Mouse (Mus musculus) CH12.LX (cell line): ENCODE data around the gene Aip.

Experiments used
- CHD1 ChIP-seq: IDR thresholded peaks from 2 replicates; pipeline ENCODE4 v1.6.1; 2012; ENCODE audit warnings: low read depth, low read length, improper control_type of control experiment, inconsistent platforms
- CTCF ChIP-seq, 2 experiments: IDR thresholded peaks in 1 of 2; conservative IDR thresholded peaks in 1 of 2; 2 replicates each; pipeline ENCODE4 v1.5.1; 2011 to 2012; ENCODE audit warnings: low read depth in 2 of 2, low read length in 2 of 2, improper control_type of control experiment in 1 of 2, inconsistent platforms in 1 of 2, mild to moderate bottlenecking in 1 of 2, moderate library complexity in 1 of 2
- JUND ChIP-seq: conservative IDR thresholded peaks from 2 replicates; pipeline ENCODE4 v1.6.1; 2011; ENCODE audit warnings: low read depth, low read length, improper control_type of control experiment
- MAZ ChIP-seq: IDR thresholded peaks from 2 replicates; pipeline ENCODE4 v1.6.1; 2012; ENCODE audit warnings: low read depth, mild to moderate bottlenecking, inconsistent platforms, low read length, improper control_type of control experiment, moderate library complexity
- POLR2A ChIP-seq: IDR thresholded peaks from 2 replicates; pipeline ENCODE4 v1.6.1; 2011; ENCODE audit warnings: low read depth, mild to moderate bottlenecking, improper control_type of control experiment, low read length
- RAD21 ChIP-seq: IDR thresholded peaks from 2 replicates; pipeline ENCODE4 v1.6.1; 2011; ENCODE audit warnings: low read depth, mild to moderate bottlenecking, low read length, improper control_type of control experiment, moderate library complexity
- RCOR1 ChIP-seq: conservative IDR thresholded peaks from 2 replicates; pipeline ENCODE4 v1.6.1; 2012; ENCODE audit warnings: low read depth, mild to moderate bottlenecking, inconsistent platforms, low read length, improper control_type of control experiment
- TBP ChIP-seq: conservative IDR thresholded peaks from 2 replicates; pipeline ENCODE4 v1.6.1; 2011; ENCODE audit warnings: low read depth, low read length, improper control_type of control experiment
- ZNF384 ChIP-seq: IDR thresholded peaks from 2 replicates; pipeline ENCODE4 v1.6.1; 2012; ENCODE audit warnings: low read depth, low read length, improper control_type of control experiment, inconsistent platforms

GRCm38 (mm10) chr19:4142416-4143173, 16.9 kb upstream of the Aip start:
- TF ChIP-seq ZNF384 (no peak), RAD21 (no peak), CHD1 (no peak), MAZ (no peak), RCOR1 (no peak), CTCF (conservative IDR thresholded peaks at IDR 0.05 in 1 of 2, IDR thresholded peaks at IDR 0.05 in 1 of 2; ENCODE audit: low read depth in 2 of 2, low read length in 2 of 2) (no peak), JUND (no peak), TBP (no peak), POLR2A (no peak)
